Mouse (Mus musculus) gastrocnemius, adult 8-10 months (tissue): Measurements from ENCODE around the gene Pigr. TPM values are rescaled to one million over a fixed set of nuclear protein-coding genes. Genes with fewer than 3 reads are reported as not detected.

Source experiments
- DNase-seq, 2 experiments: peaks; one replicate each; pipeline ENCODE4 v3.0.0; 2022; ENCODE audit warnings: low spot score in 2 of 2
- total RNA-seq, 4 experiments: library from RNA; stranded (reverse); gene quantifications; 2 replicates each; pipeline ENCODE4 v1.2.4; 2022

The Pigr gene
- total RNA-seq: under 1 TPM in 1 of 4 experiments, not detected in 3; 0.24 TPM

DNA sequence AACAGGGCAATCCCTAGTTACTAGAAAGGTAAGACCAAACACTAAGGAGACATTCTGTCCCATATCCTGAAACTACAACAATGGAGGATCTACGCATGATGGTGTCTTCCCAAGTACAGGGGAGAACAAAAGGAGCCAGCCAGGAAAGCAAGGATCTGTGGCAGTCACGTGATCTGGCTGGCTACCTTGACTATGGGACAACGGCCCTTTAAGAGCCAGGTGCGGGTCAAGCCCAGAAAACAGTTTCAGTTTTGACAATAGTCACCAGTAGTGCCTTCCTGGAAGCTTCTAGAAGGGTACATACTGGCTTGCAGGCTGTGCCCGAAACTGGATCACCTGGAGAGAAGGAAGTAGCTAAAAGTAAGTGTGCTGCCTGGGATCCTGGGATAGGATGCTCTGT, at the start of gene Pigr:
Gene Pigr, plus strand, starts transcription at position 237 of the 400 bp plus-strand sequence.
- no peak for DNase-seq

DNA sequence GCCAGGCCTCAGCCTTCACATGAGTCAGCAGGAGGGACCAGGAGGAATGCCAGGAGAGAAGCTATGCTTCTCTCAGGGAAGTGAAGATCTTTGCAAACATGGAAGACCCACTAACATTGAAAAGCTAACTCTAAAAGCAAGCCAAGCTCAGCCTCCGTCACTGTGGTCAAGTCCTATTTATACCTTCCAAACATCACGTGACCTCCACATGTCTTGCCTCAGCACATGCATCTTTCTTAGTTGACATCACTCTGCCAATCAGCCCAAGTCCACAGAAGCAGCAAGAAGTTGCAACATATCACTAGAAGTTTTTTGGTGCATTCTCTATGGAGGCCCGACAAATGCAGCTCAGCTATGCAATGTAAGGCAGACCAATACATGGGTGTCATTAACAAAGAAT, 46.6 kb upstream of the Pigr start:
- DNase-seq: no peak

DNA sequence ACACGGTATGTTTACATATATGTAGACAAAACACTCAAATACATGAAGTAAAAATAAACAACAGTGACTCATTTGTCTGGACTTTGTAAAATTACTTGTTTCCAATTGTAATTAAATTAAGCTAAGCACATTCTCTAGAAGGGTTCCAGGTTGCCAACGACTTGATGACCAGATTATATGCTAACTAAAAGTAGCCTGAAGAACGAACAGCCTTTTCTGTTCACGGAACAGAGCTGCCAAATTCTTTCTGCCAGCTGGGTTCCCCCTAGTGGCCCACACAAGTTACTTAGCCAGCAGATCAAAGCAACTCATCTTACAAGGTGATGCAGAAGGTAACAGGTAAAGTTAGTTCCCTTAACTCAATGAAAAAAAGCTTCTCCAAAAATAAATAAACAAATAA, 42.4 kb upstream of the Pigr start:
- no peak for DNase-seq

DNA sequence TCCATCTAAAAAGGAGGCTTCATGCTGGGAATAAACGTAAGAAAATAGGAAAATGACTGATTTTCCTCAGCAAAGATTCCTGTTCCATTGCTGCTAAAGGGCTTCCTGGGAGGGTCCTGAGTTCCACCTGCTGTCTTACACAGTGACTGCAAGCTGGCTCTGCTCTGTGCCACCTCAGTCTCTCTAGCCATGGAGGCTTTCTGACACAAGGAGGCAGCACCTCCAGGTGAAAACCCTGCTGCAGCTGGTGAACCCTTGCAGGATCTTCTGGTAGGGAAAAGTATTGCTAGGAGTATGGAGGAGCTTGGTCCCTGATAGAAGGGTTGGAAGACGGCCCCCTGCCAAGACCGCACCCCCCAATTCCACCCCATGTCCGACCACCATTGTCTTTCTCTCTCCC, 39.5 kb upstream of the Pigr start:
- no peak for DNase-seq

DNA sequence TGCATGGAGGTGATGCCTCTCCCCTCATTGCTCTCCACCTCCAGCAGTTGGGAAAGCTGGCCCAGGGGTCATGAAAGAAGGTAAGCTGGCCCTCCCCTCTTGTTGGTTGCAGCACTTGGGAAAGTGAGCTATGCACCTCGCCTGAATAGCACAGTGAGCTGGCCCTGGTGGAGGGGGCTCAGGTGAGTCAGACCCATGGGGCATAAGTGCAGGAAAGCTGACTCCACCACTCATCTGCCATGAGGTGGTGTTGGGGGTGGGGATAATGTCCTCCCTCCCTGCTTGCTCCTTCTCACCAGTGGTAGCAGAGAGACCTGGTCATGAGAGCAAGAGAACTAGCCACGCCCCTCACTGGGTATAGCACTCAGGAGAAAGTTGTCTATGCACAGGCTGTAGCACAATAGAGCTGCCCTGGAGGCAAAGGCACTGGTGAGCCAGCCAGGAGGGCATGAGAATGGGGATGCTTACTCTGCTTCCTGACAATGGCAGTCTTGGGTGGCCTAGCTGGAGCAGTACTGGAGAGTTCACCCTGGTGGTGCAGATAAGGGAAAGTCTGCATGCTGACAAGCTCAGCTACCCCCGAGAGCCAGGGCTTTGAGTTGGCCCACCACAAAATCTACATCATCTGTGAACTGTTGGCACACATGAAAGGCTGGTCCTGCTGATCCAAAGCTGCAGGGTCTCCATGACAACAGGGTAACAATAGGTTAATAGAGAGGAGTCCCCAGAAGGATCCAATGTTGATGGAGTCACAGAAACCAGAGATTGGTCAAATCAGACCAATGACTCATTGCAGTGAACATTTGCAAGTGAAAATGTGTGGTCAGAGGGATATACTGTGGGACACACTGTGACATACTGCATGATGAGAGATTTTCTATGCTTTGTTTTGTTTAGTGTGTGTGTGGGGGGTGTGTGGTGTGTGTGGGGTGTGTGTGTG, 36.7 kb upstream of the Pigr start:
- no peak for DNase-seq

DNA sequence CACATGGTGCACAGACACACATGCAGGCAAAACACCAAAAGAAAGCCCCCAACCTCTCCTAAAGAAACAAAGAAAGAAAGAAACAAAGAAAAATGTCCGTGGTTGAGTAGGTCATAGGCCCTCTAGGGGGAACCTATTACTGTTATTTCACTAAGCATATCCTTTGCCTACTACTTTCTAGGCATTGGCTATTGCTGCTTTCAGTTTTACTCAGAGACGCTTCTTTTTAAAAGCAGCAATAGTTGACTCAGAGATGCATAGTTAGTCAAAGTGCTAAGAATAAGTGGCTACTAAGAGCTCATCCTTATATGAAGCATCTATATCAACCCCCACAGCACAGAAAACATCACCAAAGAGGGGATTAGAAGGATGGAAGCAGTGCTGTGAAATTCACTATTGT, 31.2 kb upstream of the Pigr start:
- DNase-seq: no peak

DNA sequence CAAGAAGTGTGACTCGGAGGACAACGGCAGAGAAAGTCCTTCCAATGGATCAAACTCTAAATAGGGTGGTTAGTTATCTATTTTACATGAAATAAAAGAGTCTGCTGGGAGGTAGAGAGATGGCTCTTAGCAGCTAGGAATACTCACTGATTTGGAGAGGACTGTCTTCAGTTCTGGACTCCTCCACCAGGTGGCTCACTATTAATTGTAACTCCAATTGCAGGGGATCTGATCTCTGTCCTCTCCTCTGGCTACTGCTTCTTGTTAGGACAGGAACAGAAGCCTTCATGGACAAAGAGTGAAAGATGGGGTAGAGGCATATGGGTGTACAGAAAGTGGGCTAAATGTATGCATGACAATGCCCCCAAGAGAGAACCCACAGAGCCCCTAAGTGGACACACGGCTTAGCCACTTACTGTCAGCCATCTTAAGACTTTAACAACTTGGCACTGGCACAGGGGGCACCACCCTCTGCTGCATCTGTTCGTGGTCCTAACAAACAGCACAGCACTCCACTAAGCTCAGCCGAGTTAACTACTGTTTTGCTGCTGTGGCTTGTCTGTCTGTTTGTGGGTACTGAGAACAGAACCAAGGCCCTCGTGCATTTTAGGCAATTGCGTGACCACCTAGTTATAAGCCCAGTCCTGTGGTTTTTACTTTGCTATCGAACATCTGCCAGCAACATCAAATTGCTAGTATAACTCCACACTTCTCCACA, 29.4 kb upstream of the Pigr start:
- no peak for DNase-seq

DNA sequence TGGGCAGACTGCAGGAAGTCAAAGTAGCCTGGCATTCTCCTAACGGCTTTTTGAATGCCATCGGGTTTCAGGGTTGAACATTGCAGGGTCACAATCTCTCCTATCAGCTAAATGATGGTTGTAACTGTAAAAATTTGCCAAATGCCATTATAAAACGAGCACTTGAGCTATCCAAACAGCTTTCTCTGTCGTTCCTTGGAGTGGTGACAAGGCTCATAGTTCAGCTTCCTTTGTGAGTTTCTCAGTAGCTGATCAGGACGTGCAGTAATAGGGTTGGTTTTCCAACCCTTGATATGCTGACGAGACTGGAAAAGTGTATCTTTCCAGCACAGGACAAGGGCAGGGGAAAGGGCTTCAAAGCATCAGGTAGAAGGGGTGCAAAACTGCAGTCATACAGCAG, 28.4 kb upstream of the Pigr start:
- no peak for DNase-seq

DNA sequence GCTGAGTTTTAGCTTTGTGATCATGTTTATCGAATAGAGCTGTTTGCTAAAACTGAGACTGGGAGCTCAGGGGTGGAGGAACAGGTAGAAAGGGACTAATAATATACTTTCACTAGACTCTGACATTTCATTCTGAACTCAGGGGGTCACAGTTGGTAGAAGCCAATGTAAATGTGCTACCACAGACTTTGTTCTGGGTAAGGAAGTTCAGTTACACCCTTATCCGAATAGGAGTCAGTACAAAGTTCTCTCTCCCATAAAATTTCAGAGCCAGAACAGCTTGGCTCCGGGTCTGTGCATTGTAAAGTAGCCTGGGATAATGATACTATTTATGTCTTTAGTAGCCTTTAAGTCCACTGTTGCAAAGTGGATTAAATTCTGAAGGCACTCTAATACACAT, 27.9 kb upstream of the Pigr start:
- DNase-seq: no peak

DNA sequence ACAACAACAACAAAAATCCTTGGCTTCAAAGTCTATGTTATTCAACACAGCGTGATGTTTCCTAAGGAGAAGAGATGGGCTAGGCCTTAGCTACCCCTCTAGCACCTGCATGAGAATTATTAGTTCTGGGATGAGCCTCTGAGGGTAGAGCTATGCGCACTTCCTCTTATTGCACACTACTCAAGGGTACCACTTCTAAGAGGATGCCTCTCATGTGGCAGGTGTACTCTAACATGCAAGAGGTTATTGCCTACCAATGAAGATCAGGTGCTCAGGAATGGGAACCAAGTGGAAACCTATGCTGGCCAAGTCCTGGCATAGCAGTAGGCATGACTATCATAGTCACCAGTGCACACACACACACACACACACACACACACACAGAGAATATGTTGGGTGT, 27.1 kb upstream of the Pigr start:
- DNase-seq: no peak

DNA sequence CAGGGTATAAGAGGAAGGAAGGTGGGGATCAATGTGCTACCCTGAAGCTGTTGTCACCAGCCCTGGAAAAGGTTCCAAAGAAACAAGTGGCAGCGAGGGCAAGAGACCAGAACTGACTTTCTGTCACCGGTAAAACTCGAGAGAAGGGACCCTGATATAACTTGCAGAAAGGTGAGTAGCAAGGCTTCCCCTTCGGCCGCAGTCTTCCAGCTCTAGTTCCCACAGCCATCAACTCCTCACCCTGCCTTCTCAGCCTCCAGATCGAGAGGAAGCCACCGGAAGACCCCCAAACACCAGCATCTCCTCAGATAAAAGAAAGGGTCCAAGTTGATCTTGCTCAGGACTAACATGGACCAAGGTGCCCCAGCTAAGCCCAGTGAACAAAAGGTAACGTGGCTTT, 25.9 kb upstream of the Pigr start, which contains the start of gene Fcamr:
Gene Fcamr, plus strand, starts transcription at position 301 of the 400 bp plus-strand sequence.
- no peak for DNase-seq

DNA sequence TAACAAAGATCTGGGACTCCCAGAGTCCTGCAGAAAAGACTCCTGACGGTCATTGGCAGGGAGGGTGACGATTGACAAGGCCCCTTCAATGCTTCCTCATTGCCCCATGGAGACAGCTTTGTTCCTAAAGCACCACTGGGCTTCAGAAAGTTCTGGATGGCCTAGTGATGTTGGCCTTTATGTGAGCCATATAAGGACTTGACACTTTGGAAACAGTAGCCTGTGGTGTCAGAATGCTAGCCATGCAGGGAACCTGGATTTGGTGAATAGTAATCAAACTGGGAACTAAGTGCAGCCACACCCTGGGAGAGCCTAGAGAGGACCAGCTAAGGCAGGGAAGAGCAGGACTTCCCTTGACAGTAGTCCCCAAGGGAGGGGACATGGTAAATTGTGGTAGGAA, 25.0 kb upstream of the Pigr start:
- no peak for DNase-seq

DNA sequence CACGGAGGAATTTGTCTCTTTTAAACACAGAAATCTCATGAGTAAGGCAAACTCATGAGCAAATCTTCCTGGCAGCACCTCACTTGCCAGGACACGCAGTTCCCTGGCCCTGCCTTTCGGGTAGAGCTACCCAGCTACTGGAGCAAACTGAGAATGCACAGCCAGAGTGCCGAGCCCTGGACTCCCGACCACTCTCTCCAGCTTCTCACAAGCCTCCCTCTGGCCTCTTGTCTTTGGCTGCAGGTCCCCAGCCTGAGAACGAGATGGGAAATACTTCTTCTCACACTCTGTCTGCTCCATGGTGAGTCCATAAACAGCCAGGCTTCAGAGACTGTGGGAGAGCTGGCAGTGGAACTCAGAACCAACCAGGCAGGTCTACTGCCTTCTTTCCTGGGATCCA, 23.5 kb upstream of the Pigr start:
- no peak for DNase-seq

DNA sequence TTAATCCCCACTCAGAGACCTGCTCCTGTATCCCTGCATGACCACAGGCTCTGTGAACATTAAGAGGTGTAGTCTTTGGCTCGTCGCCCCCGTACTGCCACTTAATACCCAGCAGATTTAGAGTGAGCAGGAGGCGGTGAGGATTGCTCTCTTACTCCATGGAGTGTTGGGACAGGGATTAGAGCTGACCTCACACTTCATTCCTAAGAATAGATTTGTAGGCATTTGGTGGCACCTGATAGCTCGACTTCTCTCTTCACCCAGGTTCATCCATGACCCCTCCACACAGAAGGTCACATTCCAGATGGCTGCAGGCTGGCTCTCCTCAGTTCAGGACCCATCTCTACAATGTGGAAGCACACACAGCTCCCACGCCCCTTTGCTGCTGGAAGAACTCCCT, 22.2 kb upstream of the Pigr start:
- peak in 1 of 2 experiments; percentile 20 for DNase-seq

DNA sequence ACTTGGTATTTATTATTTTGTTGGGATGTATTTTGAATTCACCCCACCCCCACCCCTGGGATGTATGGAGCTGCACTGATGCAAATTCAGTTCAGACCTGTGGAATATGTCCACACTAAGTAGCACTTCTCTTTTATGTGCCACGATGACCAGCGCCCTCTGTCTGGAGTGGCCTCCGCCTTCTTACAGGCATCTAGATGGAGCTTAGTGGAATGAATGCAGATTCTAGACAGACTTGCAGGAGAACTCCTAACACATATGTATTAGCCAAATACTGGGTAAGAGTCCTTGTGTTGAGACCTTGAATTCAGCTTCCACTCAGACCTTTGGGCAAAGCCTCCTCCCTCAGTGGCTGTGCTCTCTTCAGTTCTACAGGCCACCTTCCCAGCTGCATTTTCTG, 15.6 kb upstream of the Pigr start:
- no peak for DNase-seq

DNA sequence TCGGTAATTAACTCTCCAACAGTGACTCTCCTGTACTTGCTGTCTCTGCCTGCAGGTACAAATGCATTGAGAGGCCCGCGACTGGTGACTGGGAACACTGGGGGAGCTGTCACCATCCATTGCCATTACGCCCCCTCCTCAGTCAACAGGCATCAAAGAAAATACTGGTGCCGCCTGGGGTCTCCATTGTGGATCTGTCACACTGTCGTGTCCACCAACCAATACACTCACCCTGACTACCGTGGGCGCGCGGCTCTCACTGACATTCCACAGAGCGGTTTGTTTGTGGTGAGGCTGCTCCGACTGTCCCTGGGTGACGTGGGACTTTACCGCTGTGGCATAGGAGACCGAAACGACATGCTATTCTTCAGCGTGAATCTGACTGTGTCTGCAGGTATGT, 15.2 kb upstream of the Pigr start:
- no peak for DNase-seq

DNA sequence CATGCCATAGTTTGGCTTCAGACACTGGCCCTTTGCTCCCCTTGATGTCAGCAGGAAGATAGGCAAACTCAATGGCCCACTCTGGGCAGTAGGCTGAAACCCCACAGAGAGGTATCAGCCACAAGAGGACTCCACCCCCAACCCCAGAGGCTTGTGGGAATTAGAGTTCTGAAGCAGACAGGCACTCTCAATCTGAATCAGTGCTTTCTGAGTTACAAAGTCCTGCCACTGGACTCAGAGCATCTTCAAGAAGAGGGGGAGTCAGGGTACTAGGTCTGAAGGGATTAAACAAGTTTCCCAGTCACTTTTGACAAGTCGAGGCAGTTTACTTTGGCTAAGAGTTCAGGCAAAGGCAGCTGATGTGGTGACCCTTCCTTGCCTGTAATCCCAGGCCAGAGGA, 6.7 kb upstream of the Pigr start:
- DNase-seq: no peak

DNA sequence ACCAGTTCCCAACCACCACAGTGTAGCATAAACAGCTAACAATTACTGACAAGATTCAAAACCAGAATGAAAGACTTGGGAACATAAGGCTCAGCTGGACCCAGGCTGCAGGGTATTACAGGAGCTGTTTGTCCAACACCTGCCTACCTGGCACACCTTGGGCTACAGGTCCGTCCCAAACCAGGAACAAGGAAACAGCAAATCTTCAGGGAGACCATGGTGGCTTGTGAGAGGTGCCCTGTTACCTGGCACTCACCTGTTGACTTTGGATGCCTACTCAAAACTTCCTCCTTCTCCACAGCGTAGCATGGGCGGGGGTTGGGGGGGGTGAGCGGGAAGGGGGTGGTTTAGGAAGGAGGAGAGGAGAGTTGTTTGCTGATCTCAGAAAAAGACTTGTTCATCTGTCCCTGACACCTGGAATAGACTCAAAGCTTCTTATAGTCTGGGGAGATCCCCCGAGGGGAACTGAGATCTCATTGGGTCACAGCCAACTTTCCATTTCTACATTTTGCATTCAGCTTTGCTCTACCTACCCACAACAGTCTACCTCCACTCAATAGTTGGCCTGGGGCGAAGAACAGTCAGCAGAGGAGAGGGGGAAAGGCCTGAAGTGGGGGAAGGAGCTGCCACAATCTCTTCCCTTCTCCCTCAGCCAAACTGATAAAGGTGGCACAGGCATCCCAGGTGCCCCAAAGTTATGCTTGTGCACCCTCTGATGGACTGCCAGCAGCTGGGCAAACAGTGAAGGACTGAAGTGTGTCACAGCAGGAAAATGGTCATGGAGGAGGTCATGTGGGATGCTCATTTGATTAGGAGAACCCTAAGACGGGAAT, 6.0 kb upstream of the Pigr start:
- no peak for DNase-seq

DNA sequence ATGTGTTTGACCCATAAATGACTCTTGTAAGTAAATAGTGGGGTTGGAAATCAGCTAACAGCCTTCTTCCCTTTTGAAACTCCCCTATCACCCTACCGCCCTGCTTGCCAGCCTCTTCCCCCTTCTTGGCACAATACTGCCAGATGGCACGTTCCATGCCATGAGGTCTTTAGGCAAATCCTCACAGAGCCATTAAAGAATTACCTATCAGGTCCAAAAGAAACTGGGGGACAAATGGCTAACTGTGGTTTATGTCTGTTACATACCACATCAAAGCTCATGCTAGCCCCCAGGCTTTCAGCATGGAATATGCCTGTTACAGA, 5.4 kb upstream of the Pigr start:
- no peak for DNase-seq

DNA sequence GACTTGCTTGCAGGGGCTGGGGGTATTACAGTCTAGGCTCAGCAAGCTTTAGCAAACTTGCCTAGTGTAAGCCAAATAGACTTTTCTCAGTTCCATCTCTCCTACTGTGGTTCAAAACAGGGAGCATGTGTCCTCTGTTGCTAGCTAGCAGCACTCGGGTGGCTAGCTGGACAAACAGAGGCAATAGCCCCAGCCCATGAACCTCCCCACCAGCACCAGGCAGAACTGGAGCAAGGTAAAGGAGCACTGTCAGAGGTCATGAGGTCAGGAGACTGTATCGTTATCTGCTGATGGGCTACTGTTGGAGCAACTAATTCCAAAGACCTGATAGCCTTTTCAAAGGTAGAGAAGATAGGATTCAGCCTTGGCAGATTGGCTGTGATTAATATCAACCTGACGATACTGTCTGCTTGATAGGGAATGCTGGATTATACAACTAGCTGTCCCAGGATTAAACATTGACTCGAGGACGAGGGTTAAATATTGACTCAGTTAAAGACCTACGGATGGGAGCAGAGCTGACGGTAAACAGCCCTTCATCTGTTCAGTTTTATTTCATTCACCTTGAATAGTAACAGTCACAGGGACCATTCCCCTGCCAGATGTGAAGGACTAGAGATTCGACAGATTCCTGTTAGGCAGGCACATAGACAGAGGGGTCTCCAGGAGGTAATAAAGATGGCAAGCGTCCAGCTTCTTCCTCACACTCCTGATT, 4.4 kb upstream of the Pigr start:
- no peak for DNase-seq

DNA sequence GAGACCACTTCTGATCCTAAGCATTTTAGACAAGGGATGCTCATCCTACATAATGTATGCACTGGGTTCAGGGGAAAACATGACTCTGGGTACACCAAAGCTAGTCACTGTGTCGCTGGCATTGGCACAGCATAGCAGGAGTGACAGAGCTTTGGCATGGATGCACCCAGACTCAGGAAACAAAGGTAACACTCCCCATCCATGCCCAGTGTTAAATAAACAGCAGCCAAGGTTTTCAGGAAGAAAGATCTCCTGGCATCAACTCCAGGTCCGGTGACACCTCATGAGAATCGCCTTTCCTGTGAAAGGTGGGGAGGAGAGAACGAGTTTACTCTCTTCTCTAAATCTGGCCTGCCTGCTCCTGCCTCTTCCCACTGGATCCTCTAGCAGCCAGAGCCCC, 2.2 kb downstream of the Pigr start:
- no peak for DNase-seq
